Mouse (Mus musculus) liver, adult 2 months (tissue): ENCODE measurements around the gene Plppr1. TPM values are rescaled to one million over a fixed set of nuclear protein-coding genes. Genes with fewer than 3 reads are reported as not detected.

ENCODE experiments used
- DNase-seq: peaks from one replicate; pipeline ENCODE4 v3.0.0-alpha.2; 2011; ENCODE audit warnings: low read depth, low spot score; ENCODE audit errors: extremely low read depth
- H3K27ac ChIP-seq: fragments of 200-500 bp; replicated peaks from 2 replicates; pipeline ENCODE4 v1.5.1; 2012; ENCODE audit warnings: low read depth, mild to moderate bottlenecking, control low read depth, inconsistent platforms, low read length; ENCODE audit not compliant: insufficient read depth
- H3K27me3 ChIP-seq: fragments of 200-500 bp; 2 replicates; pipeline ENCODE4 v1.6.1; 2012; ENCODE audit warnings: mild to moderate bottlenecking, moderate library complexity, low read length, inconsistent platforms; ENCODE audit not compliant: control insufficient read depth, insufficient read depth
- H3K36me3 ChIP-seq: fragments of 200-500 bp; 2 replicates; pipeline ENCODE4 v1.6.1; 2012; ENCODE audit warnings: low read length, inconsistent platforms; ENCODE audit not compliant: control insufficient read depth, insufficient read depth
- H3K4me1 ChIP-seq: fragments of 200-500 bp; 2 replicates; pipeline ENCODE4 v1.6.1; 2011; ENCODE audit warnings: low read length; ENCODE audit not compliant: control insufficient read depth, insufficient read depth
- H3K4me3 ChIP-seq: fragments of 200-500 bp; 2 replicates; pipeline ENCODE4 v1.5.1; 2011; ENCODE audit warnings: low read depth, mild to moderate bottlenecking, control low read depth, low read length, moderate library complexity; ENCODE audit not compliant: insufficient read depth
- H3K79me2 ChIP-seq: fragments of 200-500 bp; 2 replicates; pipeline ENCODE4 v1.6.1; 2012; ENCODE audit warnings: inconsistent platforms, mild to moderate bottlenecking, low read length, moderate library complexity; ENCODE audit not compliant: control insufficient read depth, insufficient read depth
- H3K9ac ChIP-seq: fragments of 200-500 bp; 2 replicates; pipeline ENCODE4 v1.6.1; 2012; ENCODE audit warnings: low read depth, mild to moderate bottlenecking, control low read depth, inconsistent platforms, low read length
- CTCF ChIP-seq: fragments of 200-500 bp; IDR thresholded peaks from 2 replicates; pipeline ENCODE4 v1.5.1; 2011; ENCODE audit warnings: low read depth, low read length, control low read depth
- POLR2A ChIP-seq: fragments of 200-500 bp; IDR thresholded peaks from 2 replicates; pipeline ENCODE4 v1.6.1; 2011; ENCODE audit warnings: low read length, control low read depth; ENCODE audit not compliant: insufficient read depth; ENCODE audit errors: extremely low read depth
- WGBS: fragments of 180-500 bp; shearing (Covaris S2); methylation state at CpG from one replicate; pipeline ENCODE4 v1.1.7; 2018; 5-methylcytosine and 5-hydroxymethylcytosine counted together
- polyA plus RNA-seq: library from polyadenylated mRNA; depleted of rRNA; stranded (reverse); fragments of >200 nt; gene quantifications from 2 replicates; pipeline ENCODE4 v1.2.3, GENCODE M21; 2012
- total RNA-seq: library from RNA; depleted of rRNA; stranded (reverse); fragments of >200 nt; gene quantifications from 2 replicates; pipeline ENCODE4 v1.2.3, GENCODE M21; 2014

Gene Plppr1
- total and polyA plus RNA-seq, 2 experiments: under 0.01 TPM; not detected in 1

DNA sequence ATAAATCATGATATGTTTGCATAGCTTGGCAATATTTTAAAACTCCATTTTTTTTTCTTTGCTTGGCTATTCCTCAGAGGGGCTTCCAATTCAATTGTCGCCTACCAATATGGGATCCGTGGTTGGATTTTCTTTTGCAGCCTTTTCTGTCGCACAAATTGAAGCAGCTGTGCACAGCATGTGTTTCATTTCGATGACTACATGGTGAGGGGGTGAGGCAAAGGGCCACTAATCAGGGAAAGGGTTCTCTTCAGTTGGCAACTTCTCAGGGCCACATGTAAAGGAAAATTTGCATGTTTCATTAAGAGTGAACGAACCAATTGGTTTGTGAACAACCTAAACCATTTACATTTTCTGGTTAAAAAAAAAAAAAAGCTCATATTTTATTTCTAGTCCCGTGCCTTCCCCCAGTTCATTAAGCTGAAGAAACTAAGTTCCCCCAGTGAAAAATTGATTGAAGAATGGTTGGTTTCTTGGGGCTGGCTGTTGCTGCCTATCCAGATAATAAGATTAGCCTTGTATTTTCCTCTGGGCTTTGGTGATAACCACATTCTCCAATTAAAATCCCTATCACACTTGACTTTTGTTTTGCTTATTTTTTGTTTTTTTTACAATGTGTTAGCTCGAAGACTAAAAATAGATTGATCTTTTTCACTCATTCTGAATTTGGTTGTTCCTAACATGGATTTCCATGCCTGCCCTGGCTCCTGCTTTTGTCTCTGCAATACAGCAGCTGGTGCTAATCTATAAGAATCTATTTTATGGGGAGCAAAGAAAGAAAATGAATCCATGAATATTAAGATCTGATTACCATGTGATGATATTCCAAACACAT lies 43.1 kb downstream of the Plppr1 start:
- DNase-seq: no peak
- 87% methylated on average over 7 of the region's 7 CpGs for WGBS
- no peak overlapping the region for H3K27ac ChIP-seq
- no peaks in the 10 kb centered on the region for H3K36me3 ChIP-seq
- H3K27me3 ChIP-seq: no peaks in the 10 kb centered on the region
- H3K4me1 ChIP-seq: peaks cover 15% of the 10 kb centered on the region
- no peaks in the 10 kb centered on the region for H3K79me2 ChIP-seq
- H3K9ac ChIP-seq: no peak overlapping the region
- H3K4me3 ChIP-seq: no peak overlapping the region
- TF ChIP-seq POLR2A (no peak), CTCF (no peak)

DNA sequence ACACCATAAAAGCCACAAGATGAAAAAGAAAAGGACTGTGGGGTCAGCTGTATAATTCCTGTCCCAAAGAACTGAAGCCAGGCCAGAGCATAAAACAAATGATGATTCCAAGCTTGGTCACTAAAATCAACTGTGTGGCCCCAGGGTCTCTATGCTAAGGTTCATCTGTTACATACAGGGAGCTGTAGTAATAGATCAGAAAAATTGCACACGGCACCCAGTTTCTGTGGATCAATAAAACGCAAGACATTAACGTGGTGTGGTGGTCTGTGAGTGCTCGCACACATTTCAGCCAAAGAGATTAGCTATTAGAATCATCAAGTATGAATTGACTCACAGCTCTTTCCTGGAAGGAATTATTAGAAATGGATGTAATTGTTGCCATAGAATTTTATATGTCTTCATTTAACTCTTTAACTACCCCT lies 43.7 kb downstream of the Plppr1 start:
- Histone ChIP-seq H3K9ac (no peak overlapping the region), H3K4me3 (no peak overlapping the region), H3K4me1 (peaks cover 15% of the 10 kb centered on the region), H3K36me3 (no peaks in the 10 kb centered on the region), H3K79me2 (no peaks in the 10 kb centered on the region), H3K27me3 (no peaks in the 10 kb centered on the region), H3K27ac (no peak overlapping the region)
- WGBS: 96% methylated on average over 4 of the region's 4 CpGs
- no peak for DNase-seq
- no peak for TF ChIP-seq CTCF
- TF ChIP-seq POLR2A: no peak

DNA sequence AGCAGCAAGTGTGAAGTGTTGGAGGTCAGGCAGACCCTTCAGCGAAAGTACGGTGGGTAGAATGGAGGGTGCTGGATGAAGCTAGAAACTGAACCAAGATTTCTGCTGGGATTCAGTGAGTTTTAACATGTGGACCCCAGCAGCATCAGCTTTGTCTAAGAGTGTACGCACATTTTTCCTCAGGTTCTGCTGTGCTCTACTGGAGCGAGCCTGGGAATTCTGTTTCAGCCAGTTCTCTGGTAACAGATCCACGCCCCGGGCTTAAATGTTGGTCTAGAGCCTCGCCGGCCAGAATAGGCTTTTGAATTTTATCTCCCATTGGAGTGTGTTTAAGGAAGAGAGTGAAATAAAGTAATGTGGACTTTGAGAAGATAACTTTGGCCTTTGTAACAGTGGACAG lies 45.8 kb downstream of the Plppr1 start:
- no peak for DNase-seq
- Histone ChIP-seq H3K4me1 (peaks cover 10% of the 10 kb centered on the region), H3K9ac (no peak overlapping the region), H3K4me3 (no peak overlapping the region), H3K27me3 (no peaks in the 10 kb centered on the region), H3K36me3 (no peaks in the 10 kb centered on the region), H3K27ac (no peak overlapping the region), H3K79me2 (no peaks in the 10 kb centered on the region)
- TF ChIP-seq POLR2A (no peak), CTCF (no peak)
- 95% methylated on average over 8 of the region's 8 CpGs for WGBS

DNA sequence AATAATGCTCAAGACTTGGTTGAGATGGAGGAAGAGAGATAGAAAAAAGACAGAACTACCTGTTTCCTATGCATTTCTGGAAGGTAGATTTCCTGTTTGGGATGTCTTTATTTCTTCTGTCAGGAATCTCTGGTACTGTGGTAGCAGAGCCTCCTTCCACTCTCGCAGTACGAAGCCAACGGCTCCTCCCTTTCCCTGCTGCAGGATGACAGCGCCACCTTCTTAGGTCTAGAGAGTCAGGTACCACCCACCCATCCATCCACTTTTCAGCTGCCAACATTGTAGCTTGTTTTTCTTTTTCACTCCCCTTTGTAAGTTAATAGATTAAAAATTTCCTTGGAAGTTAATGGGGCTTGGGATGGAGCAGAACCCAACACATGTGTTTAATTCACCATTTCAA lies 48.8 kb downstream of the Plppr1 start:
- H3K79me2 ChIP-seq: no peaks in the 10 kb centered on the region
- TF ChIP-seq CTCF: no peak
- no peak for TF ChIP-seq POLR2A

DNA sequence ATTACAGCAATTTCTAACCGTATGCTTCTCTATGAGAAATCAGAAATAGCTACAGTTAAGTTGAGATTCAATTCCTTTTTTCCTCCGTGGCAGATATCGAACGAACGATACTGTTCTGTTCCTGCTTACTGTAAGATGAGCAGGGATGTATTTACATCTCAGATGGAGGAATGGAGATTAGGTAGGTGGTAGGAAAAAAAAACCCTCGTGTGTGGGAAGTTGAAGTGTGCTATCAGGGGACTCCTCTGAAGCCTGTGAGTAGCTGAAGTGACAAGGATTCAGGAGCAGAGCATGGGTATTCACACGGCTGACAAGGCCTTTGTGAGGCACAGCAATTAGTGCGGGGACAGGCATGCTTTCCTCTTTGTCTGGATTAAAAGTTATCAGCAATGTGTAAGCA lies 49.3 kb downstream of the Plppr1 start:
- H3K79me2 ChIP-seq: no peaks in the 10 kb centered on the region
- H3K4me3 ChIP-seq: no peak overlapping the region
- WGBS: 86% methylated on average over 8 of the region's 8 CpGs
- no peaks in the 10 kb centered on the region for H3K27me3 ChIP-seq
- no peaks in the 10 kb centered on the region for H3K4me1 ChIP-seq
- no peak overlapping the region for H3K27ac ChIP-seq
- no peak for DNase-seq
- TF ChIP-seq POLR2A (no peak), CTCF (no peak)
- no peaks in the 10 kb centered on the region for H3K36me3 ChIP-seq
- no peak overlapping the region for H3K9ac ChIP-seq

More for the DNA sequence above, 48.8 kb downstream of the Plppr1 start:
- Histone ChIP-seq H3K36me3 (no peaks in the 10 kb centered on the region), H3K27ac (no peak overlapping the region), H3K9ac (no peak overlapping the region), H3K27me3 (no peaks in the 10 kb centered on the region), H3K4me3 (no peak overlapping the region), H3K4me1 (no peaks in the 10 kb centered on the region)
- WGBS: 97% methylated on average over 4 of the region's 4 CpGs
- no peak for DNase-seq

DNA sequence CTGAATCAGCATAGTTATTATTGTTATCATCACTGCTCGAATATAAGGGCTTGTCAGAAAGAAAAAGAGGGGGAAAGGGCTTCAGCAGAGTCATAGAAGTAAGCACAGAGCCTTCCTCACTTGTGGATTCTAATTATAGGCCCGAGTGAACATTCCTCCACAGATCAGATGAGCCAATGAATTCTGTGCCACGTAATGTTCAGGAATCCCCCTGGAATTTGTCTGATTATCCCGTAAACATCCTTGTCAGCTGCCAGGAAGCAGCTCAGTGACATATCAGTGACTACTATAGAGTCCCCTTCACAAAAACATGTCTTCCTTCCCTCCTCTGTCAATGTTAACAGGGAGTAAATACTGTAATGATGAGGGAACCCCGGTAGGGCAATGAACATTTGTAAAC lies 50.9 kb downstream of the Plppr1 start:
- Histone ChIP-seq H3K36me3 (no peaks in the 10 kb centered on the region), H3K27me3 (no peaks in the 10 kb centered on the region), H3K4me3 (no peak overlapping the region), H3K4me1 (no peaks in the 10 kb centered on the region), H3K27ac (no peak overlapping the region), H3K79me2 (no peaks in the 10 kb centered on the region), H3K9ac (no peak overlapping the region)
- TF ChIP-seq CTCF (no peak), POLR2A (no peak)
- WGBS: 55% methylated on average over 5 of the region's 5 CpGs
- no peak for DNase-seq
